11 mouse cellular contexts compared by ENCODE assay signal in the genomic region with DNA sequence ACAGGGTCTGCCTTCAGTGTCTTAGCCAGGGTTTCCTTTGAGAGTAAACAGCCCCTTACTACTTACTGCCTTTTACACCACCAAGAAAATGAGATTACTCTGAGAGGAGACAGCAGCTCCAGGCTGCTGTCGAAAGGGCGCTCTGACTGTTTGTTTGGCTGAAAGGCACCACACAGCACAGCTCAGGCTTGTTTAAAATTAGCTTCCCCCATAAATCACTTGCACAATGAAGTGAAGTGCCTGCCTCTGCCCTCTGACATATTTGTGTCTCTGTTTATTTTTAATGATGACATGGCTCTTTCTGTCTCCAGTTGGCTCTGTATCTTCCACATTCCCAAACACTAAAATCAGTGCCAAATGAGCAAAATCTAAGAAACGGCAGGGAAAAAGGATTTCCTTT.
DNase-seq lines count a peak whose midpoint lies in the region; ATAC-seq and TF ChIP-seq lines count a peak whose summit lies in the region.
"Had no signal": no experiment of that assay in that cellular context is flagged by ENCODE, and none has a peak within 500 bp of the region (broad histone marks: within the 10 kb centered on the region; RNA-seq: fewer than 3 reads in every experiment).

No protein-coding gene starts in this region.

- DNase-seq in intestine, embryonic 14.5 days (ENCODE audit: low spot score) = no peak
- DNase-seq in embryo, embryonic 9.5 days (ENCODE audit: extremely low spot score) = peak; percentile 20
- no peak for DNase-seq in cerebellum, adult 8-10 months
- DNase-seq in left cerebral cortex, adult 2 months (ENCODE audit: extremely low spot score in 1 of 2, low spot score in 2 of 2) = no peak
- DNase-seq in left cerebral cortex, adult 18-20 months (ENCODE audit: low spot score in 2 of 2) = no peak
- DNase-seq: cerebellum, adult 9-10 months; midbrain, embryonic 14.5 days had no signal

- ATAC-seq in intestine, embryonic 14.5 days (replicated peaks; ENCODE audit: low FRiP score, low TSS enrichment, low read depth) = 0 out of 2 replicates have a peak, but pooled peaks have one; percentile 50
- ATAC-seq in intestine, postnatal 0 days = no peak
- ATAC-seq in kidney, embryonic 16.5 days (ENCODE audit: low FRiP score, low TSS enrichment) = peak; percentile 82
- ATAC-seq in neural tube, embryonic 13.5 days (ENCODE audit: low read depth) = peak; percentile 59

- H3K27me3 ChIP-seq in intestine, embryonic 14.5 days (replicated peaks; ENCODE audit: control insufficient read depth, insufficient read depth, low read length) = no peaks in the 10 kb centered on the region
- H3K27me3 ChIP-seq in intestine, postnatal 0 days (replicated peaks; ENCODE audit: control insufficient read depth, insufficient read depth, low read length) = no peaks in the 10 kb centered on the region
- no peaks in the 10 kb centered on the region for H3K27me3 ChIP-seq in kidney, embryonic 16.5 days (ENCODE audit: insufficient read depth, low read length)
- H3K27me3 ChIP-seq in neural tube, embryonic 13.5 days = no peaks in the 10 kb centered on the region

- 11% methylated on average over 3 of the region's 3 CpGs for WGBS in intestine, embryonic 14.5 days
- WGBS in intestine, postnatal 0 days = 30% methylated on average over 3 of the region's 3 CpGs
- 20% methylated on average over 3 of the region's 3 CpGs for WGBS in kidney, embryonic 16.5 days
- WGBS in neural tube, embryonic 13.5 days = 12% methylated on average over 3 of the region's 3 CpGs

- peaks cover 9% of the 10 kb centered on the region; the same call in 1 of the 2 replicates for H3K4me1 ChIP-seq in intestine, embryonic 14.5 days (replicated peaks; ENCODE audit: control insufficient read depth, insufficient read depth, low read length)
- no peaks in the 10 kb centered on the region for H3K4me1 ChIP-seq in intestine, postnatal 0 days (replicated peaks; ENCODE audit: control insufficient read depth, insufficient read depth, low read length)
- peaks cover 16% of the 10 kb centered on the region; the same call in 1 of the 2 replicates for H3K4me1 ChIP-seq in kidney, embryonic 16.5 days (ENCODE audit: insufficient read depth, low read length)
- H3K4me1 ChIP-seq in neural tube, embryonic 13.5 days (replicated peaks) = peaks cover 10% of the 10 kb centered on the region

- no peak overlapping the region for H3K4me2 ChIP-seq in intestine, embryonic 14.5 days (ENCODE audit: low read length)
- no peak overlapping the region for H3K4me2 ChIP-seq in intestine, postnatal 0 days (replicated peaks; ENCODE audit: low read depth)
- H3K4me2 ChIP-seq in kidney, embryonic 16.5 days (replicated peaks; ENCODE audit: low read depth, low read length) = no peak overlapping the region
- no peak overlapping the region for H3K4me2 ChIP-seq in neural tube, embryonic 13.5 days
- H3K4me2 ChIP-seq: hindbrain, embryonic 14.5 days had no signal

- peak overlapping the region; percentile 57; the same call in 1 of the 2 replicates for H3K27ac ChIP-seq in intestine, embryonic 14.5 days (ENCODE audit: low read depth)
- H3K27ac ChIP-seq in intestine, postnatal 0 days (ENCODE audit: low read depth, low read length) = no peak overlapping the region
- peak overlapping the region; percentile 31 for H3K27ac ChIP-seq in kidney, embryonic 16.5 days (ENCODE audit: low read length)
- no peak overlapping the region for H3K27ac ChIP-seq in neural tube, embryonic 13.5 days (replicated peaks)
- H3K27ac ChIP-seq in left cerebral cortex, adult 2 months = no peak overlapping the region
- H3K27ac ChIP-seq: hindbrain, embryonic 14.5 days had no signal

- intact Hi-C loops in left cerebral cortex, adult 2 months (cut with DNase I) = no loop called here

- no peaks in the 10 kb centered on the region for H3K36me3 ChIP-seq in intestine, embryonic 14.5 days (ENCODE audit: control insufficient read depth, insufficient read depth, low read length)
- H3K36me3 ChIP-seq in intestine, postnatal 0 days (ENCODE audit: control insufficient read depth, insufficient read depth) = no peaks in the 10 kb centered on the region
- no peaks in the 10 kb centered on the region for H3K36me3 ChIP-seq in kidney, embryonic 16.5 days (ENCODE audit: insufficient read depth, low read length)
- no peaks in the 10 kb centered on the region for H3K36me3 ChIP-seq in neural tube, embryonic 13.5 days

- TF ChIP-seq CTCF in intestine, postnatal 0 days (IDR thresholded peaks at IDR 0.05; ENCODE audit: low read depth) = no peak
- no peak for TF ChIP-seq CTCF in left cerebral cortex, adult 2 months (IDR thresholded peaks at IDR 0.05)

- H3K9ac ChIP-seq in intestine, embryonic 14.5 days (ENCODE audit: low read length) = no peak overlapping the region
- H3K9ac ChIP-seq in intestine, postnatal 0 days (ENCODE audit: low read depth, low read length) = no peak overlapping the region
- no peak overlapping the region for H3K9ac ChIP-seq in kidney, embryonic 16.5 days (replicated peaks; ENCODE audit: low read length)
- H3K9ac ChIP-seq in neural tube, embryonic 13.5 days = no peak overlapping the region
- H3K9ac ChIP-seq: hindbrain, embryonic 14.5 days had no signal

- H3K4me3 ChIP-seq in intestine, embryonic 14.5 days (ENCODE audit: low read depth, low read length) = no peak overlapping the region
- no peak overlapping the region for H3K4me3 ChIP-seq in intestine, postnatal 0 days (ENCODE audit: low read depth, low read length)
- no peak overlapping the region for H3K4me3 ChIP-seq in kidney, embryonic 16.5 days (ENCODE audit: low read length)
- H3K4me3 ChIP-seq in neural tube, embryonic 13.5 days = no peak overlapping the region
- no peak overlapping the region for H3K4me3 ChIP-seq in left cerebral cortex, adult 2 months

- H3K9me3 ChIP-seq in intestine, embryonic 14.5 days (ENCODE audit: control insufficient read depth, low read length) = no peaks in the 10 kb centered on the region
- H3K9me3 ChIP-seq in intestine, postnatal 0 days (ENCODE audit: control insufficient read depth) = no peaks in the 10 kb centered on the region
- no peaks in the 10 kb centered on the region for H3K9me3 ChIP-seq in kidney, embryonic 16.5 days (ENCODE audit: low read length)
- no peaks in the 10 kb centered on the region for H3K9me3 ChIP-seq in neural tube, embryonic 13.5 days

Comparison
In these comparisons a context has a peak if more than half of its experiments do, and no peak if none do; other contexts are left out.
1. H3K27ac ChIP-seq: peak in intestine, embryonic 14.5 days (single experiment) and kidney, embryonic 16.5 days (single experiment); none in intestine, postnatal 0 days (single experiment), neural tube, embryonic 13.5 days (single experiment) and left cerebral cortex, adult 2 months (single experiment).